Mouse (Mus musculus) midbrain, postnatal 0 days (tissue): ENCODE results near the gene Tent5b. TPM values are rescaled to one million over a fixed set of nuclear protein-coding genes. Genes with fewer than 3 reads are reported as not detected.

ENCODE experiments used
- ATAC-seq: fragments of 200-750 bp; cut with Nextera tagmentation; 2 replicates; pipeline ENCODE4 v1.8.0; 2017; ENCODE audit warnings: moderate number of reproducible peaks, mild to moderate bottlenecking, moderate TSS enrichment, moderate library complexity; ENCODE audit not compliant: low FRiP score
- DNase-seq: peaks from one replicate; pipeline ENCODE4 v3.0.0-alpha.2; 2015; ENCODE audit warnings: low spot score
- H3K27ac ChIP-seq: fragments of 300-500 bp; sonication (generic); 2 replicates; pipeline ENCODE4 v1.5.1; 2014; ENCODE audit warnings: low read depth, mild to moderate bottlenecking, low read length, mixed read lengths
- H3K27me3 ChIP-seq: fragments of 300-500 bp; sonication (generic); 2 replicates; pipeline ENCODE4 v1.6.1; 2014; ENCODE audit warnings: low read length, control low read depth, mixed read lengths; ENCODE audit not compliant: insufficient read depth
- H3K36me3 ChIP-seq: fragments of 300-500 bp; sonication (generic); 2 replicates; pipeline ENCODE4 v1.6.1; 2014; ENCODE audit warnings: low read length, control low read depth, mixed read lengths; ENCODE audit not compliant: insufficient read depth
- H3K4me1 ChIP-seq: fragments of 300-500 bp; sonication (generic); 2 replicates; pipeline ENCODE4 v1.6.1; 2014; ENCODE audit warnings: mild to moderate bottlenecking, control low read depth, antibody characterized with exemption, low read length, mixed read lengths; ENCODE audit not compliant: insufficient read depth
- H3K4me2 ChIP-seq: fragments of 300-500 bp; sonication (generic); 2 replicates; pipeline ENCODE4 v1.6.1; 2014; ENCODE audit warnings: low read depth, mild to moderate bottlenecking, low read length, mixed read lengths; ENCODE audit not compliant: poor library complexity, severe bottlenecking
- H3K4me3 ChIP-seq: fragments of 300-500 bp; sonication (generic); 2 replicates; pipeline ENCODE4 v1.5.1; 2014; ENCODE audit warnings: low read depth, mild to moderate bottlenecking, low read length, moderate library complexity
- H3K9ac ChIP-seq: fragments of 300-500 bp; sonication (generic); replicated peaks from 2 replicates; pipeline ENCODE4 v1.6.1; 2014; ENCODE audit warnings: mild to moderate bottlenecking, low read length, moderate library complexity, mixed read lengths; ENCODE audit not compliant: poor library complexity, severe bottlenecking
- H3K9me3 ChIP-seq: fragments of 300-500 bp; sonication (generic); 2 replicates; pipeline ENCODE4 v1.6.1; 2016; ENCODE audit warnings: low read length, control low read depth
- CTCF ChIP-seq: IDR thresholded peaks from 2 replicates; pipeline ENCODE4 v1.5.1; 2016; ENCODE audit warnings: antibody characterized with exemption, mild to moderate bottlenecking
- WGBS: fragments of 180-500 bp; shearing (Covaris S2); extraction: QIAGEN DNeasy Blood & Tissue Kit; methylation state at CpG from one replicate; pipeline ENCODE4 v1.1.7; 2014; 5-methylcytosine and 5-hydroxymethylcytosine counted together
- polyA plus RNA-seq: library from polyadenylated mRNA; unstranded; fragments of >200 nt; fragmentation: Nextera tagmentation; extraction: Ambion mirVana; gene quantifications from 2 replicates; pipeline ENCODE4 v1.2.1, GENCODE M21; 2015
- total RNA-seq: library from RNA; depleted of rRNA; stranded (reverse); fragments of >200 nt; gene quantifications from 2 replicates; pipeline ENCODE4 v1.2.3, GENCODE M21; 2014

Tent5b gene
- total and polyA plus RNA-seq, 2 experiments from 2014 or later: 0.27 to 0.77 TPM

DNA sequence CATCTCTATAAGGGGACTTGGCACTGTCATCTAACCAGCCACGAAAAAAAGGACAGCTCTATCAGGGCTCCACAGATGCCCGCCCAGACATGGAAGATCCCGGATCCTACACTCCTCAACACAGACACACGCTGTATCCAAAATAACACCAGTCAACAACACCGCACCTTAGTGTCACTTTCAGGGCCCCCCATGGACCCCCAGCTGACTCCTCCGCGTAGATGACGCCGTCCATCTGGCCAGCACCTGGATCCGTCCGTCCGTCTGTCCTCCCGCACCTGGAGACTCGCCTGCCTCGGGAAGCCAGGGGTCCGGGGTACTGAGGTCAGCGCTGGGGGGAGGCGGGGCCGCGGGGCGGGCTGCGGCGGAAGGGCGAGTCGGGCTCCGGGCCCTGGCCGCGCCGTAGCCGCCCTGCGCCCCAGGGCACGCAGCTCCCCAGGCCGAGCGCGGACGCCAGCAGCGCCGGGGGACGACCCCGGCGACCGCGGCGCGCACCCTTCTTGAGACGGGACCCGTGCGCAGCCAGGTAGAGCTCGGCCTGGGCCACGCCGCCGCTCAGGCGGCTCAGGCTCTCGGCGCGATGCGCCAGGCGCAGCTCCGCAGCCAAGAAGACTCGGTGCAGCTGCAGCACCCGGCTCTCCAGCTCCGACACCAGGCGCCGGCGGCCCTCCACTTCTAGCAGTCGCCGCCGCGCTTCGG, 17.7 kb downstream of the Tent5b start:
- Histone ChIP-seq H3K4me2 (peak overlapping the region; percentile 94), H3K27ac (no peak overlapping the region), H3K9ac (peak overlapping the region; percentile 67), H3K36me3 (no peaks in the 10 kb centered on the region), H3K4me1 (0 out of 2 replicates have a peak, but pooled peaks cover 4% of the 10 kb centered on the region), H3K27me3 (peaks cover 45% of the 10 kb centered on the region), H3K4me3 (peak overlapping the region; percentile 52), H3K9me3 (no peaks in the 10 kb centered on the region)
- no peak for DNase-seq
- WGBS: under 1% methylated on average over 55 of the region's 70 CpGs
- TF ChIP-seq CTCF: no peak
- peak; percentile 61 for ATAC-seq

GRCm38 (mm10) chr4:133498160-133498724, 18.3 kb downstream of the Tent5b start, which contains the start of gene Trnp1:
TSS of gene Trnp1 (minus strand) at chr4:133498550.
- WGBS: under 1% methylated on average over 41 of the region's 53 CpGs
- peak; percentile 80 for ATAC-seq
- peak within 1 kb of the TSS; percentile 94 for H3K4me2 ChIP-seq
- DNase-seq: peak; percentile 93
- H3K9ac ChIP-seq: peak within 1 kb of the TSS; percentile 67
- TF ChIP-seq CTCF: no peak
- peaks cover 45% of the 10 kb centered on the region for H3K27me3 ChIP-seq
- H3K9me3 ChIP-seq: no peaks in the 10 kb centered on the region
- peak within 1 kb of the TSS; percentile 52 for H3K4me3 ChIP-seq
- no peak within 1 kb of the TSS for H3K27ac ChIP-seq
- no peaks in the 10 kb centered on the region for H3K36me3 ChIP-seq
- 0 out of 2 replicates have a peak, but pooled peaks cover 4% of the 10 kb centered on the region for H3K4me1 ChIP-seq

DNA sequence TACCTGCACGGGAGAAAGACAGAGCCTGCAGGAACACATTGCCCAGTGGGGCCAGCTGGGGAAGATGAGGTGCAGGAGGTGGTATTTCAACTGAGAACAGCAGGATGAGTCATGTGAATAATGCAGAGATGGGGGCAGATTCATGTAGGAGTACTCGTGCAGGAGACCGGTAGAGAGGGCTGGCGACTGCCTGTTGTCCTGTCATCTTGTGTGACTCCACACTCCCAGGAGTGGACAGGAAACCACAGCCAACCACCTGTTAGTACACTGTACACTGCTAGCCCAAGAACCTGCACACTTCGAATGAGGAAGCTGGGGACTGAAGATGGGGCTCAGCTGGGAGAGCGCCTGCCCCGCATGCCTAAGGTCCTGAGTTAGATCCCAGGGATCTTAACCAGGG, 21.6 kb downstream of the Tent5b start:
- no peak overlapping the region for H3K4me3 ChIP-seq
- H3K9me3 ChIP-seq: no peaks in the 10 kb centered on the region
- no peaks in the 10 kb centered on the region for H3K4me1 ChIP-seq
- ATAC-seq (no peak), DNase-seq (no peak)
- H3K36me3 ChIP-seq: no peaks in the 10 kb centered on the region
- no peak overlapping the region for H3K27ac ChIP-seq
- 63% methylated on average over 7 of the region's 7 CpGs for WGBS
- H3K9ac ChIP-seq: no peak overlapping the region
- H3K4me2 ChIP-seq: no peak overlapping the region
- TF ChIP-seq CTCF: no peak
- H3K27me3 ChIP-seq: peaks cover 35% of the 10 kb centered on the region

DNA sequence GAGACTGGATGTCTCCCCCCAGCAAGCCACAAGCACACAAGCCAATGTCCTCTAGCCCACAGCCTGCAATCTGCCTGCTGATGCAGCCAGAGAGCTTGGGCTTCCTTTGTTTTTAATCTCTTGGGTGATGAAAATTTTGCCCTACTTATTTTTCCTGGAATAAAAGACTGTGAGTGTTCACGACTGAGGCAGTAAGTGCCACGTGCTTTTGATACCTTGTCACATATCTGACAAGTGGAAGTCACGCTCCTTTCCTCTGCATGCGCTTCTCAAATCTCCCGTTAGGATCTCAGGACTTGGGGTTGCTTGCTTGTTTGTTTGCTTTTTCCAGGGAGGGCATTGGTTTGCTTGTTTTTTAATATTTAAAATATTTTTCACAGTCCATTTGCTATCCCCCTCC, 24.4 kb downstream of the Tent5b start:
- ATAC-seq: no peak
- Histone ChIP-seq H3K4me1 (no peaks in the 10 kb centered on the region), H3K9ac (no peak overlapping the region), H3K27me3 (peaks cover 21% of the 10 kb centered on the region), H3K4me2 (no peak overlapping the region), H3K27ac (no peak overlapping the region), H3K9me3 (no peaks in the 10 kb centered on the region), H3K4me3 (no peak overlapping the region), H3K36me3 (no peaks in the 10 kb centered on the region)
- TF ChIP-seq CTCF: no peak
- no peak for DNase-seq
- WGBS: 37% methylated on average over 5 of the region's 5 CpGs

GRCm38 (mm10) chr4:133504755-133505485, 25.0 kb downstream of the Tent5b start:
- peaks cover 15% of the 10 kb centered on the region for H3K27me3 ChIP-seq

DNA sequence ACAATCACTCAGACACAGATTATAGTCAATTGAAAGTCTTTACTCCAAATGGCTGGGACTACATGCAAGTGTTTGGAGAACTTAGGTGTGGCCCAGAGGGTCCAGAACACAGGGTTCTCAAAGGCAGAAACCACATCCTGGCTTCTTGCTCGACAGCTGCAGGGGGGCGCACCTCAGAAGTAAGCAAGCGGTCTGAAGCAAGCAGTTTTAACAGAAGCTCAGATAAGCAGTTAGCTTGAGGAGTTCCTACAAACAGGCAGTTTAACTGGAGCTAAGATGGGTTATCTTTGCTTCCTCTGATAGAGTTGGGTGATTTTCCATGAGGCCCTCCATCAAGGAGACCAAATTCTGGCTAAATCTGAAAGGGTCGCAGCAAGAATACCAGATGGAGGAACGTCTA, 26.6 kb downstream of the Tent5b start:
- Histone ChIP-seq H3K4me3 (no peak overlapping the region), H3K27ac (no peak overlapping the region), H3K4me1 (no peaks in the 10 kb centered on the region), H3K9ac (no peak overlapping the region), H3K27me3 (peaks cover 7% of the 10 kb centered on the region; the same call in 1 of the 2 replicates), H3K9me3 (no peaks in the 10 kb centered on the region), H3K4me2 (no peak overlapping the region), H3K36me3 (no peaks in the 10 kb centered on the region)
- DNase-seq: no peak
- TF ChIP-seq CTCF: no peak
- WGBS: 78% methylated on average over 5 of the region's 5 CpGs
- ATAC-seq: no peak

More at GRCm38 (mm10) chr4:133504755-133505485, 25.0 kb downstream of the Tent5b start:
- H3K36me3 ChIP-seq: no peaks in the 10 kb centered on the region
- H3K9me3 ChIP-seq: no peaks in the 10 kb centered on the region
- 64% methylated on average over 9 of the region's 9 CpGs for WGBS
- H3K9ac ChIP-seq: no peak overlapping the region
- no peak for ATAC-seq
- no peak overlapping the region for H3K4me2 ChIP-seq
- no peak overlapping the region for H3K27ac ChIP-seq
- no peaks in the 10 kb centered on the region for H3K4me1 ChIP-seq
- no peak for TF ChIP-seq CTCF
- H3K4me3 ChIP-seq: no peak overlapping the region
- DNase-seq: no peak
